Mouse (Mus musculus) heart, postnatal 0 days (tissue): ENCODE measurements at regions not wholly inside any gene's neighbourhood (a gene's known extent, or its start where the extent isn't known, plus 50 kb on each side); places are given as distances from the start of the nearest gene placed in this dataset.

Experiments
- CTCF ChIP-seq: IDR thresholded peaks from 2 replicates; pipeline ENCODE4 v1.5.1; 2016; ENCODE audit warnings: antibody characterized with exemption, control low read depth, low read depth
- EP300 ChIP-seq: IDR thresholded peaks from 2 replicates; pipeline ENCODE4 v1.6.1; 2016; ENCODE audit warnings: antibody characterized with exemption, low read depth

- TF ChIP-seq CTCF (no peak), EP300 (no peak)
Observed at GRCm38 (mm10) chr12:12612520-12612919, 329.2 kb downstream of the Mycn start.
